Mouse (Mus musculus): ENCODE results near the gene Mfsd12. TPM values are rescaled to one million over a fixed set of nuclear protein-coding genes. Genes with fewer than 3 reads are reported as not detected.

Gene Mfsd12
- polyA plus RNA-seq, 1 experiment from 2014 or later: 9.8 TPM

DNA sequence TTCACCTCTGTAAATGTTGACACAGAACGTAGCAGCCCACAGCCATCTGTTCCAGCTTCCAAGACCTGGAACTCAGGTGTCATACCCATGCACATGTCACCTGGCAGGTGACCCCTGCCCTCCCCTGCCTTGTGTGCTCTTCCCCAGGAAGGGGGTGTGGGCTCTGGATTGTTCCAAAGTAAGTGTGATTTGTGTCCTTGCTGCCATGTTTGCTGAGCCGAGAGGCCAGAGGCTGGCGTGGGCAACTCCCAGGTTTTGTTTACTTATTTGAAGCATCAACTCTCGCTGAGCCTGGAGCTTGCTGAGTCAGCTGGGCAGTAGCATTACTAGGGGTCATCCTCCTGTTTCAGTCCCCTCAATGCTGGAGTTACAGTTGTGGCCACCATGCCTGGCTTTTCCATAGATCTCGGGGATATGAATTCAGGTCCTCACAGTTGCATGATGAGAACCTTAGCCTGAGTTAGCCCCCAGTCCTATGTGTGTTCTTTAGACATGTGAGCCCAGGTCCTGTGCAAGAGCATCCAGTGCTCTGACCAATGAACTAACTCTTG is 31.3 kb downstream of the Mfsd12 start, which contains the start of gene Gm48552:
Gm48552 (plus strand) TSS at position 501 of the 551 bp plus-strand sequence.
- H3K36me3 ChIP-seq (ENCODE audit: control insufficient read depth, insufficient read depth, low read length): peaks cover 36% of the 10 kb centered on the region
- H3K4me1 ChIP-seq (ENCODE audit: control insufficient read depth, insufficient read depth, low read length): peaks cover 19% of the 10 kb centered on the region
- no peak within 1 kb of the TSS for H3K27ac ChIP-seq (replicated peaks; ENCODE audit: low read depth, low read length)
- no peaks in the 10 kb centered on the region for H3K27me3 ChIP-seq (replicated peaks; ENCODE audit: control insufficient read depth, insufficient read depth, low read length)
- no peak within 1 kb of the TSS for H3K4me3 ChIP-seq (ENCODE audit: low read depth, low read length)
- WGBS: 84% methylated on average over 5 of the region's 5 CpGs
- no peak for ATAC-seq (ENCODE audit: low read depth)
- no peak within 1 kb of the TSS for H3K4me2 ChIP-seq (ENCODE audit: low read depth, low read length)
- 0 out of 2 replicates have a peak within 1 kb of the TSS, but pooled peaks have one; percentile 5 for H3K9ac ChIP-seq (ENCODE audit: low read depth, low read length)
- H3K9me3 ChIP-seq (ENCODE audit: control insufficient read depth, low read length): no peaks in the 10 kb centered on the region
- no peak for DNase-seq (ENCODE audit: low spot score)

DNA sequence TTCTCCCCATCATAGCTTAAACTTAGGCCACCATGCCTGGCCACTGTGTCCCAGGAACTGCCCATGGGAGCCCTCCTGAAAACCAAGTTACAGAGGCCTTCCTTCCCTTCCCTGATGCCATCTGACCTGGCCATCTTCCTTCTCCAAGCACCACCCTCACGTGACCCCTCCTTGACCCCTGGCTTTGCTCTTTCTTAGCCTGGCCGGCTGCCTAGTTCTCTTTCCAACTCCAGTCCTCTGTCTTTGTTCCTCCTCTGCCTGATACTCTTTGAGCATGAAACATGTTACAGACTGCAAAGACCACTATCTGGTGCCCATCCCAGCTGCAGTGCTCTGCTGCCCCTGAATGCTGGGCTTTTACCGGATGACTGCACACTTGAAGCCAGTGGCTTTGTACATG is 32.1 kb downstream of the Mfsd12 start:
- Histone ChIP-seq H3K4me3 (ENCODE audit: low read depth, low read length) (no peak overlapping the region), H3K9me3 (ENCODE audit: control insufficient read depth, low read length) (no peaks in the 10 kb centered on the region), H3K9ac (ENCODE audit: low read depth, low read length) (no peak overlapping the region), H3K36me3 (ENCODE audit: control insufficient read depth, insufficient read depth, low read length) (peaks cover 36% of the 10 kb centered on the region), H3K27ac (replicated peaks; ENCODE audit: low read depth, low read length) (no peak overlapping the region), H3K4me1 (ENCODE audit: control insufficient read depth, insufficient read depth, low read length) (peaks cover 24% of the 10 kb centered on the region), H3K27me3 (replicated peaks; ENCODE audit: control insufficient read depth, insufficient read depth, low read length) (no peaks in the 10 kb centered on the region), H3K4me2 (ENCODE audit: low read depth, low read length) (no peak overlapping the region)
- WGBS: 59% methylated on average over 3 of the region's 3 CpGs
- no peak for DNase-seq (ENCODE audit: low spot score)
- ATAC-seq (ENCODE audit: low read depth): no peak

DNA sequence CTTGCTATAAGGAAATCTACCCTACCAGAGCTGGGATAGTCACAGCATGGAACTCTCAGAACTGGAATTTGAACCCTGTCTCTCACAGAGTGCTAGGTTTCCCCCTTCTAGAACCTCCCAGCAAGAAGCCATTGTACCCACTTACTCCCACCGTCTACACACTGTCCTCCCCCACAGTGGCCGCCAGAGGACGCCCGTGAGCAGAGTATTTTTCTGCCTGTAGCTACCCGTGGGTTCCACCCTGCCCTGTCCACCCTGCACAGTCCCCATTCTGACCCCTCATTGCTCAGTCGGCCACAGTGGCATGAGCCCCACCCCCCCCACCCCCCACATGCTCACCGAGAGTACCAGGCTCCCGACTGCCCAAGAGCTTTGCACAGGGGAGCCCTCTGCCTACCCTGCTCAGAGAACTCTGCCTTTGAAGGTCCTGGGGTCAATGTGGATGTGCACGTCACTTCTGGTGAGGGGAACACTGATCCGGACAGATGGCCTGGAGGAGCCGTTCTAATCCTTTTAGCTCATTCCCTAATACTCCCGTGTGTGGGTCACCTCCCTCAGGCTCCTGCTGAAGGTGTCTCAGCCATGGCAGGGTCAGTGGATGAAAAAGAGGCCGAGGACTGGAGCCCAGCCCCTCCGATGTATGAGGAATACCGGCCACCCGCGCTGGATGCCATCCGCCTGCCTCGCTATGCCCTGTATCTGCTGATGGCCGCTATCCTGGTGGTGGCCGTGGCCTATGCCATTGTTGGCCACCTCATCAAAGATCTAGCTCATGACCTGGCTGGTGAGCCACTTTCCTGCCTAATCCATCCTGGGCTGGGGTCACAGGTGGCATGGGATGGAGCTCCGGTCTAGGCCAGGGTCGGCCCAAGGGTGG is 32.7 kb downstream of the Mfsd12 start:
- Histone ChIP-seq H3K9me3 (ENCODE audit: control insufficient read depth, low read length) (no peaks in the 10 kb centered on the region), H3K9ac (ENCODE audit: low read depth, low read length) (no peak overlapping the region), H3K4me3 (ENCODE audit: low read depth, low read length) (no peak overlapping the region), H3K27me3 (replicated peaks; ENCODE audit: control insufficient read depth, insufficient read depth, low read length) (no peaks in the 10 kb centered on the region), H3K4me2 (ENCODE audit: low read depth, low read length) (no peak overlapping the region), H3K36me3 (ENCODE audit: control insufficient read depth, insufficient read depth, low read length) (peaks cover 36% of the 10 kb centered on the region), H3K4me1 (ENCODE audit: control insufficient read depth, insufficient read depth, low read length) (peaks cover 22% of the 10 kb centered on the region), H3K27ac (replicated peaks; ENCODE audit: low read depth, low read length) (no peak overlapping the region)
- WGBS: 57% methylated on average over 22 of the region's 23 CpGs
- DNase-seq (ENCODE audit: low spot score) (no peak), ATAC-seq (ENCODE audit: low read depth) (peak; percentile 62)

DNA sequence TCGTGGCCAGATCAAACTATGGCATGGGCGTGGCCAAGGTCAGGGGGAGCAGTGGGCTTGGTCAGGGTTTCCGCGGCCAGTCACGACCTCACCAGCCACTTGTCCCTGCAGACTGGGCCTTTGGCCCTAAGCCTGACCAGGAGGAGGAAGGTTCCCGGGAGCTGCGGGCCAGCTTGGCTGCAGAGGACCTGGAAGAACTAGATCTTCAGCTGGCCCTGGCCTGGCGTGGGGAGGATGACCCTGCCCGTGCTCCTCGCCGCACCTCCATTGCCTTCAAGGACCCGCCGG is 33.3 kb downstream of the Mfsd12 start:
- Histone ChIP-seq H3K27me3 (replicated peaks; ENCODE audit: control insufficient read depth, insufficient read depth, low read length) (no peaks in the 10 kb centered on the region), H3K9me3 (ENCODE audit: control insufficient read depth, low read length) (no peaks in the 10 kb centered on the region), H3K27ac (replicated peaks; ENCODE audit: low read depth, low read length) (no peak overlapping the region), H3K4me3 (ENCODE audit: low read depth, low read length) (no peak overlapping the region), H3K36me3 (ENCODE audit: control insufficient read depth, insufficient read depth, low read length) (peaks cover 36% of the 10 kb centered on the region), H3K4me1 (ENCODE audit: control insufficient read depth, insufficient read depth, low read length) (peaks cover 17% of the 10 kb centered on the region), H3K4me2 (ENCODE audit: low read depth, low read length) (no peak overlapping the region), H3K9ac (ENCODE audit: low read depth, low read length) (no peak overlapping the region)
- no peak for ATAC-seq (ENCODE audit: low read depth)
- no peak for DNase-seq (ENCODE audit: low spot score)
- WGBS: 89% methylated on average over 9 of the region's 13 CpGs

DNA sequence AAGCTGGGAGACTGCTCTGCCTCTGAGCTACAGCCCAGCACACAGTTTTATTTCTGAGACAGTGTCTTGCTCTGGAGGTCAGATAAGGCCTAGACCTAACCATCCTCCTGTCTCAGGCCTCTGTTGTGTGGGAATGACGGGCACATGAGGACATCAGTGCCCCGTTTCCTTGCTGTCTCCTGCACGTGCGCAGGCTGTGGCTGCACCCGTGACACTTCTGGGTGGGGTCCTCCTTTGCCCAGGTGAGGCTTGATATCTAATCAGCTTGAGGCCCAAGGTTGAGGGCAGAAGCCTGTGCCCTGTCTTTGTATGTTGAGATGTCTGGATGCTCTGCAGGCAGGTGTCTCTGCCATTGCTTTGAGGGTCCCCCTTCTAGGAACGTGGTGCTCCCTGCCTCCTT is 35.0 kb downstream of the Mfsd12 start:
- WGBS: 87% methylated on average over 6 of the region's 6 CpGs
- Histone ChIP-seq H3K4me1 (ENCODE audit: control insufficient read depth, insufficient read depth, low read length) (peaks cover 14% of the 10 kb centered on the region), H3K27ac (replicated peaks; ENCODE audit: low read depth, low read length) (no peak overlapping the region), H3K36me3 (ENCODE audit: control insufficient read depth, insufficient read depth, low read length) (peaks cover 31% of the 10 kb centered on the region), H3K27me3 (replicated peaks; ENCODE audit: control insufficient read depth, insufficient read depth, low read length) (no peaks in the 10 kb centered on the region), H3K4me2 (ENCODE audit: low read depth, low read length) (no peak overlapping the region), H3K9me3 (ENCODE audit: control insufficient read depth, low read length) (no peaks in the 10 kb centered on the region), H3K9ac (ENCODE audit: low read depth, low read length) (no peak overlapping the region), H3K4me3 (ENCODE audit: low read depth, low read length) (no peak overlapping the region)
- ATAC-seq (ENCODE audit: low read depth): no peak
- DNase-seq (ENCODE audit: low spot score): no peak

DNA sequence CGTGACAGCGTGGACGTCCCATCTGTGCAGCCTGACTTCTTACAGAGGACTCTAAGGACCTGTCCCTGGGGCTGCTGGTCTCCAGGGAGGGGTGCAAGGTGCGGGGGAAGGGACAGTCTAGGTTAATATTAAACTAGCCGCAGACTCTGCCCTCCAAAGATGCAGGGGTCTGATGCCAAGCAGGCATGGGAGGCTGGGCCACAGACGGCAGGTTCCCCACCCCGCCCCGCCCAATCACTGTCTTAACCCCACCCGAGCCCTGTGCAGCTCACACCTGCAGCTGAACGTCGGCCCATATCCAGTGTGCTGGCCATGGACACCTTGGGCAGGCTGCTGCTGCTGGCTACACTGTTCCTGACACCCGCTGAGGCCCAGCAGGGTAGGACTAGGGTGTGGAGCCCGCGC is 35.5 kb downstream of the Mfsd12 start, which contains the start of gene Smim24:
Smim24 (plus strand) TSS at position 271 of the 405 bp plus-strand sequence.
- Histone ChIP-seq H3K4me3 (ENCODE audit: low read depth, low read length) (peak within 1 kb of the TSS; percentile 31), H3K9ac (ENCODE audit: low read depth, low read length) (peak within 1 kb of the TSS; percentile 59), H3K36me3 (ENCODE audit: control insufficient read depth, insufficient read depth, low read length) (peaks cover 30% of the 10 kb centered on the region), H3K27me3 (replicated peaks; ENCODE audit: control insufficient read depth, insufficient read depth, low read length) (no peaks in the 10 kb centered on the region), H3K9me3 (ENCODE audit: control insufficient read depth, low read length) (no peaks in the 10 kb centered on the region), H3K27ac (replicated peaks; ENCODE audit: low read depth, low read length) (peak within 1 kb of the TSS; percentile 58), H3K4me2 (ENCODE audit: low read depth, low read length) (peak within 1 kb of the TSS; percentile 61), H3K4me1 (ENCODE audit: control insufficient read depth, insufficient read depth, low read length) (peaks cover 14% of the 10 kb centered on the region)
- ATAC-seq (ENCODE audit: low read depth) (no peak), DNase-seq (ENCODE audit: low spot score) (no peak)
- 69% methylated on average over 8 of the region's 14 CpGs for WGBS

DNA sequence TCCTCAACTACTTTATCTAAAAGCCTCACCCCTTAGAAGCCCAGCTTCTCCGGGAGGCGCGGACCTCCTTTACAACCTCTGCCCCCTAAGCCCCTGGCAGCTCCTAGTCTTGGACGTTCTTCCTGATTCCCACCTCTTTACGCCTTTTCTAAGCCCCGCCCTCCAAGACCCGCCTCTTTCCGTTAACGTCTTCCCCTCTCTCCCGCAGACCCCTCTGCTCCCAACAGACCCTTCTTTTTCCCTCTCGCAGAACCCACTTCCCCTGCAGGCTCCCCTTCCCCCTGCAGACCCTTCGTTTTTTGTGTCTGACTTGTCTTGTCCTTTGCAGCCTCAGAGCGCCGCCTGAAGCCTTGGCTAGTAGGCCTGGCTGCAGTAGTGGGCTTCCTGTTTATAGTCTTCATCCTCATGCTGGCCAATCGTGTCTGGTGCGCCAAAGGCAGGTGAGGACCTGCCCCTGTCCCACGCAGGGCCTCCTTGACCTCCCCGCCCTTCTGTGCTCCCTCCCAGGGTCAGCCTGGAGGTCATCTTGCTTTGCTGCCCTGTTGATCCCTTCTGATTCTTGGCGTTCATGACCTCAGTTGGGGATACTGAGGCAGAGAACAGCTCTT is 36.3 kb downstream of the Mfsd12 start:
- Histone ChIP-seq H3K27me3 (replicated peaks; ENCODE audit: control insufficient read depth, insufficient read depth, low read length) (no peaks in the 10 kb centered on the region), H3K36me3 (ENCODE audit: control insufficient read depth, insufficient read depth, low read length) (peaks cover 30% of the 10 kb centered on the region), H3K9me3 (ENCODE audit: control insufficient read depth, low read length) (no peaks in the 10 kb centered on the region), H3K4me2 (ENCODE audit: low read depth, low read length) (peak overlapping the region; percentile 61), H3K9ac (ENCODE audit: low read depth, low read length) (peak overlapping the region; percentile 59), H3K4me3 (ENCODE audit: low read depth, low read length) (peak overlapping the region; percentile 31), H3K4me1 (ENCODE audit: control insufficient read depth, insufficient read depth, low read length) (peaks cover 14% of the 10 kb centered on the region), H3K27ac (replicated peaks; ENCODE audit: low read depth, low read length) (peak overlapping the region; percentile 58)
- no peak for ATAC-seq (ENCODE audit: low read depth)
- 3% methylated on average over 19 of the region's 19 CpGs for WGBS
- DNase-seq (ENCODE audit: low spot score): no peak

DNA sequence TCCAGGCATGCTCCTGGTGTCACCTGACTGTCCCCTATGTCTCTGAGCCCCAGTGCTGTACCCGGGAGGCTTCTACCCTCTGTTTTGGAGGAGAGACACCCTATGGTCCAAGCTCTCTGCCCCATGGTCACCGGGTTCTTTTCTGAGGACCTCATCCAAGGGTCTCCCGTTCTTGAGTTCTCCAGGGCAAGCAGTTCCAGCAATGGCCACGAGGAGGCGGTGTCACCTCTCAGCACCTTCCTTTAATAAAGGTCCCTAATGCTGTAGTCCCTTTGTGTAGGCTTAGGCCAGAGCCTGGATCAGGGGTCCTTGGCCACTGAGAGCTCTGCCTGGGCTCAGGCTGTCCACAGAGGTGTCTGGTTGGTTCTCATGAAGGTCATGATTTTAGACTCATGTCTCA is 37.8 kb downstream of the Mfsd12 start:
- peaks cover 36% of the 10 kb centered on the region for H3K36me3 ChIP-seq (ENCODE audit: control insufficient read depth, insufficient read depth, low read length)
- DNase-seq (ENCODE audit: low spot score) (peak; percentile 48), ATAC-seq (ENCODE audit: low read depth) (no peak)
- WGBS: 12% methylated on average over 5 of the region's 5 CpGs
- H3K4me2 ChIP-seq (ENCODE audit: low read depth, low read length): no peak overlapping the region
- no peak overlapping the region for H3K9ac ChIP-seq (ENCODE audit: low read depth, low read length)
- no peaks in the 10 kb centered on the region for H3K9me3 ChIP-seq (ENCODE audit: control insufficient read depth, low read length)
- no peaks in the 10 kb centered on the region for H3K27me3 ChIP-seq (replicated peaks; ENCODE audit: control insufficient read depth, insufficient read depth, low read length)
- no peak overlapping the region for H3K27ac ChIP-seq (replicated peaks; ENCODE audit: low read depth, low read length)
- peaks cover 14% of the 10 kb centered on the region for H3K4me1 ChIP-seq (ENCODE audit: control insufficient read depth, insufficient read depth, low read length)
- no peak overlapping the region for H3K4me3 ChIP-seq (ENCODE audit: low read depth, low read length)
